Mouse (Mus musculus) forebrain, embryonic 16.5 days (tissue): ENCODE data around the gene Mrps6. TPM values are rescaled to one million over a fixed set of nuclear protein-coding genes. Genes with fewer than 3 reads are reported as not detected.

Source experiments
- ATAC-seq: fragments of 200-750 bp; cut with Nextera tagmentation; 2 replicates; pipeline ENCODE4 v1.8.0; 2017; ENCODE audit warnings: mild to moderate bottlenecking, moderate library complexity
- H3K27ac ChIP-seq: fragments of 300-500 bp; sonication (generic); 2 replicates; pipeline ENCODE4 v1.5.1; 2014; ENCODE audit warnings: low read length, control low read depth
- H3K27me3 ChIP-seq: fragments of 300-500 bp; sonication (generic); replicated peaks from 2 replicates; pipeline ENCODE4 v1.6.1; 2014; ENCODE audit warnings: low read length; ENCODE audit not compliant: control insufficient read depth, insufficient read depth
- H3K36me3 ChIP-seq: fragments of 300-500 bp; sonication (generic); 2 replicates; pipeline ENCODE4 v1.6.1; 2014; ENCODE audit not compliant: control insufficient read depth, insufficient read depth
- H3K4me1 ChIP-seq: fragments of 300-500 bp; sonication (generic); replicated peaks from 2 replicates; pipeline ENCODE4 v1.6.1; 2014; ENCODE audit warnings: low read length; ENCODE audit not compliant: control insufficient read depth, insufficient read depth
- H3K4me2 ChIP-seq: fragments of 300-500 bp; sonication (generic); 2 replicates; pipeline ENCODE4 v1.6.1; 2014; ENCODE audit warnings: mild to moderate bottlenecking, low read length, control low read depth
- H3K4me3 ChIP-seq: fragments of 300-500 bp; sonication (generic); replicated peaks from 2 replicates; pipeline ENCODE4 v1.5.1; 2014; ENCODE audit warnings: mild to moderate bottlenecking, low read length, control low read depth
- H3K9ac ChIP-seq: fragments of 300-500 bp; sonication (generic); replicated peaks from 2 replicates; pipeline ENCODE4 v1.6.1; 2014; ENCODE audit warnings: low read depth, low read length, control low read depth
- H3K9me3 ChIP-seq: fragments of 300-500 bp; sonication (generic); 2 replicates; pipeline ENCODE4 v1.6.1; 2016; ENCODE audit warnings: low read length; ENCODE audit not compliant: control insufficient read depth
- WGBS: fragments of 180-500 bp; shearing (Covaris S2); extraction: QIAGEN DNeasy Blood & Tissue Kit; methylation state at CpG from one replicate; pipeline ENCODE4 v1.1.7; 2014; 5-methylcytosine and 5-hydroxymethylcytosine counted together
- polyA plus RNA-seq: library from polyadenylated mRNA; unstranded; fragments of >200 nt; fragmentation: Nextera tagmentation; extraction: Ambion mirVana; gene quantifications from 2 replicates; pipeline ENCODE4 v1.2.1, GENCODE M21; 2015

The Mrps6 gene
- polyA plus RNA-seq, 1 experiment from 2014 or later: 148 TPM

DNA sequence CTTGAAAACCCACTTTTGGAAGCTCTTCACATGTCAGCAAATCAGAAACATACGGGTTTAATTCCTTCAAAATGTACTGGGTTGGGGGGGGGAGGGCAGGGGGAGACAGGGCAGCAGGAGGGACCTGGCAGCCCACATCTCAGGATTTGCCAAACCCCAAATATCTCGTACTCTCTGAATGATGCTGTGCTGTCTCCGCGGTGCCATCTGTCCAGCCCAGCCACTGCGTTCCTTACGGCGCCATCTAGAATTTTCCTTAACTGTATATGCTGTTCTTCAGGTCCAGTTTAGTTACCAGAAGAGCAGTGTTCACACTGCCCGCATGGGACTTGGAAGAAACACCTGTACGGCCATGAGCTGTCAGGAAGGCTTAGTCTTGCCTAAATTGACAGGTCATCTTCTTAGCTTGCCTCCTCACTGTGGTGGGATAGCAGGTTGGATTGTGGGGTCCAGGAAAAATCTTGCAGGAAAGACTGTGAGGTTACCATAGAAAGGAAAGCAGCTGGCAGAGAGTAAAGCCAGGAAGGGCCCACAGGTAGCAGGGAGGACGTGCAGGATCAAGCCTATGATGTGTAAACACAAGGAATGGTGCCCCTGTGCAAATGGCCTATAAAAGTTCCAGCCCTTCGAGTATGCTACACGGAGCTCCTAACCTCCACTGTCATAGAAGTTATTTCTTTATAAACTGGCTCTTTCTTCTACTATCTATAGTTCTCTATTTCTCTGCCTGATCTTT is 89.7 kb downstream of the Mrps6 start:
- no peak overlapping the region for H3K4me3 ChIP-seq
- no peak overlapping the region for H3K27ac ChIP-seq
- no peaks in the 10 kb centered on the region for H3K9me3 ChIP-seq
- H3K9ac ChIP-seq: no peak overlapping the region
- H3K4me2 ChIP-seq: no peak overlapping the region
- H3K36me3 ChIP-seq: no peaks in the 10 kb centered on the region
- H3K27me3 ChIP-seq: no peaks in the 10 kb centered on the region
- no peak for ATAC-seq
- 79% methylated on average over 12 of the region's 12 CpGs for WGBS
- no peaks in the 10 kb centered on the region; the same call in 1 of the 2 replicates for H3K4me1 ChIP-seq

DNA sequence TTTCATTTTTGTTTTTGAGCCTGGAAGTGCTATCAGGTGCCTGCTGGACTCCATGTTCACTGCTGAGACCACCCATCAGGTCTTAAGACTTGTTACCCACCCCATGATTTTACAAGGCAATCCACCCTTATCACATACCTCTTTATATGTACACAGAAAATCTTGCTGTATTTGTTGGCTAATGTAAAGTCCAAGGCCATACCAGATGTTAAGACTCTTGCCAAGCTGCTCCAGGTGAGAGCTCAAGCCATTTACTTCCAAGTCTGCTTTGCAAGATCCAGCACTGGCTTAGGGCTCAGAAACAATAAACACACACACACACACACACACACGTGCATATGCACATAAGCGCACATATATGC is 90.3 kb downstream of the Mrps6 start:
- H3K36me3 ChIP-seq: no peaks in the 10 kb centered on the region
- no peak overlapping the region for H3K4me2 ChIP-seq
- H3K27ac ChIP-seq: no peak overlapping the region
- H3K27me3 ChIP-seq: no peaks in the 10 kb centered on the region
- 96% methylated on average over 2 of the region's 2 CpGs for WGBS
- no peak for ATAC-seq
- H3K4me3 ChIP-seq: no peak overlapping the region
- H3K4me1 ChIP-seq: no peaks in the 10 kb centered on the region
- no peak overlapping the region for H3K9ac ChIP-seq
- no peaks in the 10 kb centered on the region for H3K9me3 ChIP-seq

DNA sequence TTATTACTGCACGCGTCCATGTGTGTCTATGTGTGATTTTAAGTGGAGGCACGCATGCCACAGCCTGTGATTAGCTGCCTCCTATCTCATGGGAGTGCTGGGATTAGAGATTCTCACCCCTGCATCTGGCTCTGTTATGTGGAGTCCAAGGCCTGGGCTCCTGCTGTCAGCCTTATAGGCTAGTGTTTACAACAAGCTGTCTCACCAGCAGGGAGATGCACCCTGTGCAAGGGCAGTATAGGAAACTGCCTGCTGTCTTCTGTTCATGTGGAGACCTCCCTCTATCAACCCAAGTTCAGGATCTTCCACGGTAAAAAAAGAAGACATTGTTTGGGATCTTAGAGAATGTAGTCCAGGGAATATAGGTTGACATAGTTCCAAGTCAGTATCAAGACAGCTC is 92.9 kb downstream of the Mrps6 start:
- H3K27ac ChIP-seq: no peak overlapping the region
- ATAC-seq: no peak
- no peaks in the 10 kb centered on the region for H3K36me3 ChIP-seq
- no peak overlapping the region for H3K4me2 ChIP-seq
- no peaks in the 10 kb centered on the region for H3K9me3 ChIP-seq
- 72% methylated on average over 4 of the region's 4 CpGs for WGBS
- no peak overlapping the region for H3K9ac ChIP-seq
- no peak overlapping the region for H3K4me3 ChIP-seq
- H3K27me3 ChIP-seq: no peaks in the 10 kb centered on the region
- no peaks in the 10 kb centered on the region for H3K4me1 ChIP-seq

DNA sequence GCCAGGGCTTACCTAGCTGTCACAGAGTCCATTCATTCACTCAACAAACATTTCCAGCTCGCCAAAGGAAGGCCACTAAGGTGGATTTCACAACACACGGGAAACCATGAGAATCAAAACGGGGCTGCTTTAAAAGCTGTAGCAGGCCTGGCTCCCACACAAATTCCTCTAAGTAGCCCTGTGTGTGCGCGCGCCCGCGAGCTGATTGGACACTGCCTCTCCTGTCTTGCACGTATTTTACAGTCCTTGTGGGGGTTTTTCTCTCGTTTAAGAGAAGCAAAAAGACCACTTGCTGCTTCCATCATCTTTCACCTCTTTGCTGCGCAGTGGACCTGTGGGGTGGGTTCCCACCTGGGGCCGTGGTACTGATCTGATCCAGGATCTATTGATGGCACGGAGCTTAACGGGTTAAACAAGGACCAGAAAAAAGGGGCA is 100.0 kb downstream of the Mrps6 start:
- WGBS: 2% methylated on average over 14 of the region's 14 CpGs
- Histone ChIP-seq H3K9me3 (no peaks in the 10 kb centered on the region), H3K4me2 (peak overlapping the region; percentile 98), H3K9ac (peak overlapping the region; percentile 66), H3K4me1 (peaks cover 10% of the 10 kb centered on the region), H3K27me3 (no peaks in the 10 kb centered on the region), H3K27ac (peak overlapping the region; percentile 39; the same call in 1 of the 2 replicates), H3K4me3 (peak overlapping the region; percentile 59), H3K36me3 (no peaks in the 10 kb centered on the region)
- ATAC-seq: peak; percentile 68

DNA sequence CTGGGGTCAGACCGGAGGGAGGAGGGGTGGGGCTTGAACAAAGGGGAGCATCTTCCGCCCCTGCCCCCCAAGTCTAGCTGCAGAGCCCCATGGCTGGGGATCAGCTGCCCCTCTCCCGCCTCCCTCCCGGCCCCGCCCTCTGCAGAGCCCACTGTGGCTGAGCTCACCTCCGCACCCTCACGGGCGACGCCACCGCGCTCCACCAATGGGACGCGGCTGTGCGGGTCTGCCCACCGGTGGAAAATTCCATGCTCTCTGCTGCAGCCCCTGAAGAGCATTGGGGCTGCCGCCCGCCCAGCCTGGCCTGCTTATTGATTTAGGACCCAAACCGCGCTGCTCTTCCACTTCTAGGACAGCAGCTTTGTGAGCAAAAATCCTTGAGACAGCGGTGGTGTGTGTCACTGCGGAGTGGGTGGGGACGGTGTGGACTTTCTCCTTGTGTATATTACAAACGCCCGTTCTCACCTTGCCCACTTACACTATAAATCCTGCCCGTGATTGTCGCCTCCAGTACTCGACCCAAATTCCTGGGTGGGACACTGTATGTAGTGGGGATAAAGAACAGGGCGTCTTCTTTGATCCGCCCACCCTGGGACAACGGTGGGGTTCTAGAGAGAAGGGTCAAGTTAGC is 100.5 kb downstream of the Mrps6 start:
- 4% methylated on average over 29 of the region's 30 CpGs for WGBS
- peak overlapping the region; percentile 59 for H3K4me3 ChIP-seq
- H3K27me3 ChIP-seq: no peaks in the 10 kb centered on the region
- H3K36me3 ChIP-seq: no peaks in the 10 kb centered on the region
- H3K9me3 ChIP-seq: no peaks in the 10 kb centered on the region
- H3K9ac ChIP-seq: peak overlapping the region; percentile 66
- H3K4me2 ChIP-seq: peak overlapping the region; percentile 98
- peak overlapping the region; percentile 39; the same call in 1 of the 2 replicates for H3K27ac ChIP-seq
- peak; percentile 96 for ATAC-seq
- peaks cover 10% of the 10 kb centered on the region for H3K4me1 ChIP-seq

DNA sequence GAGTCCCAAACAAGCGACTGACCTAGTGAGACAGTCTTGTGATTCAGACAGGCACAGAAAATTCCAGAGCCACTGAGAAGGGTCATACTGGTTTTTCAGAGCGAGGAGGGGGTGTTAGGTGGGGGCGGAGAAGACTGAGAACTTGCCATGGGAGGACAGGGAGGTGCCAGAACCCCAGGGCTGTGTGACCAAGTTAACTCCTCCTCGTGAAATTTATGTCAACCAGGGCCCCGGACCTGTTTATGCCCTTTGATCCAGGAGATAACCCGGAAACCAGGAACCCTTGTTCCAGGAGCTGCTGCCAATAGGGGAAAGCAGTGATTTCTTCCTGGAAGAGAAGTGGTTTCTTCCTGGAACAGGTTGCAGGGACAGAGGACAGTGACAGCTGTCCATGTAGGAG is 101.0 kb downstream of the Mrps6 start:
- H3K27me3 ChIP-seq: no peaks in the 10 kb centered on the region
- H3K4me2 ChIP-seq: peak overlapping the region; percentile 98
- ATAC-seq: no peak; the same call in 1 of the 2 replicates
- peak overlapping the region; percentile 59 for H3K4me3 ChIP-seq
- peaks cover 10% of the 10 kb centered on the region for H3K4me1 ChIP-seq
- no peaks in the 10 kb centered on the region for H3K36me3 ChIP-seq
- peak overlapping the region; percentile 66 for H3K9ac ChIP-seq
- H3K9me3 ChIP-seq: no peaks in the 10 kb centered on the region
- peak overlapping the region; percentile 39; the same call in 1 of the 2 replicates for H3K27ac ChIP-seq
- WGBS: 59% methylated on average over 6 of the region's 6 CpGs

Other genes starting within 250 kb of the Mrps6 start
- gene Gm49711, start within 50 bp of the Mrps6 start, polyA plus RNA-seq: 0.25 and 0.52 TPM in 2 replicates
- gene Slc5a3, start 52 bp downstream of the Mrps6 start, polyA plus RNA-seq: 13.8 and 15.0 TPM in 2 replicates
- 9.1 and 12.3 TPM in 2 replicates for gene Kcne2, start 234.1 kb downstream of the Mrps6 start, polyA plus RNA-seq
- 83.0 and 89.0 TPM in 2 replicates for gene Smim11, start 243.0 kb downstream of the Mrps6 start, polyA plus RNA-seq